Mouse (Mus musculus) heart, postnatal 0 days (tissue): ENCODE results near the gene F7. TPM values are rescaled to one million over a fixed set of nuclear protein-coding genes. Genes with fewer than 3 reads are reported as not detected.

Experiments used
- ATAC-seq: fragments of 200-750 bp; cut with Nextera tagmentation; 2 replicates; pipeline ENCODE4 v1.8.0; 2017; ENCODE audit warnings: low read depth, moderate number of reproducible peaks, moderate library complexity; ENCODE audit not compliant: insufficient read depth
- DNase-seq: peaks from one replicate; pipeline ENCODE4 v3.0.0-alpha.2; 2016; ENCODE audit warnings: low spot score
- H3K27ac ChIP-seq: fragments of 300-500 bp; sonication (generic); 2 replicates; pipeline ENCODE4 v1.5.1; 2014; ENCODE audit warnings: low read depth, mild to moderate bottlenecking
- H3K27me3 ChIP-seq: fragments of 300-500 bp; sonication (generic); 2 replicates; pipeline ENCODE4 v1.6.1; 2014; ENCODE audit warnings: low read length, mixed read lengths; ENCODE audit not compliant: control insufficient read depth, insufficient read depth
- H3K36me3 ChIP-seq: fragments of 300-500 bp; sonication (generic); replicated peaks from 2 replicates; pipeline ENCODE4 v1.6.1; 2014; ENCODE audit warnings: low read length, mixed read lengths; ENCODE audit not compliant: control insufficient read depth, insufficient read depth
- H3K4me1 ChIP-seq: fragments of 300-500 bp; sonication (generic); 2 replicates; pipeline ENCODE4 v1.6.1; 2014; ENCODE audit warnings: antibody characterized with exemption; ENCODE audit not compliant: control insufficient read depth, insufficient read depth
- H3K4me2 ChIP-seq: fragments of 300-500 bp; sonication (generic); 2 replicates; pipeline ENCODE4 v1.6.1; 2014; ENCODE audit warnings: low read depth, mild to moderate bottlenecking, low read length, moderate library complexity
- H3K4me3 ChIP-seq: fragments of 300-500 bp; sonication (generic); 2 replicates; pipeline ENCODE4 v1.5.1; 2014; ENCODE audit warnings: low read depth, low read length
- H3K9ac ChIP-seq: fragments of 300-500 bp; sonication (generic); replicated peaks from 2 replicates; pipeline ENCODE4 v1.6.1; 2014; ENCODE audit warnings: low read depth, low read length, mixed read lengths
- H3K9me3 ChIP-seq: fragments of 300-500 bp; sonication (generic); replicated peaks from 2 replicates; pipeline ENCODE4 v1.6.1; 2016; ENCODE audit warnings: low read length; ENCODE audit not compliant: control insufficient read depth
- CTCF ChIP-seq: IDR thresholded peaks from 2 replicates; pipeline ENCODE4 v1.5.1; 2016; ENCODE audit warnings: antibody characterized with exemption, control low read depth, low read depth
- EP300 ChIP-seq: IDR thresholded peaks from 2 replicates; pipeline ENCODE4 v1.6.1; 2016; ENCODE audit warnings: antibody characterized with exemption, low read depth
- WGBS: fragments of 180-500 bp; shearing (Covaris S2); extraction: QIAGEN DNeasy Blood & Tissue Kit; methylation state at CpG from one replicate; pipeline ENCODE4 v1.1.7; 2014; 5-methylcytosine and 5-hydroxymethylcytosine counted together
- polyA plus RNA-seq: library from polyadenylated mRNA; unstranded; fragments of >200 nt; fragmentation: Nextera tagmentation; extraction: Ambion mirVana; gene quantifications from 2 replicates; pipeline ENCODE4 v1.2.1, GENCODE M21; 2015
- total RNA-seq: library from RNA; depleted of rRNA; stranded (reverse); fragments of >200 nt; gene quantifications from 2 replicates; pipeline ENCODE4 v1.2.3, GENCODE M21; 2014; ENCODE audit warnings: low replicate concordance

F7 gene
- total and polyA plus RNA-seq, 2 experiments from 2014 or later = not detected

DNA sequence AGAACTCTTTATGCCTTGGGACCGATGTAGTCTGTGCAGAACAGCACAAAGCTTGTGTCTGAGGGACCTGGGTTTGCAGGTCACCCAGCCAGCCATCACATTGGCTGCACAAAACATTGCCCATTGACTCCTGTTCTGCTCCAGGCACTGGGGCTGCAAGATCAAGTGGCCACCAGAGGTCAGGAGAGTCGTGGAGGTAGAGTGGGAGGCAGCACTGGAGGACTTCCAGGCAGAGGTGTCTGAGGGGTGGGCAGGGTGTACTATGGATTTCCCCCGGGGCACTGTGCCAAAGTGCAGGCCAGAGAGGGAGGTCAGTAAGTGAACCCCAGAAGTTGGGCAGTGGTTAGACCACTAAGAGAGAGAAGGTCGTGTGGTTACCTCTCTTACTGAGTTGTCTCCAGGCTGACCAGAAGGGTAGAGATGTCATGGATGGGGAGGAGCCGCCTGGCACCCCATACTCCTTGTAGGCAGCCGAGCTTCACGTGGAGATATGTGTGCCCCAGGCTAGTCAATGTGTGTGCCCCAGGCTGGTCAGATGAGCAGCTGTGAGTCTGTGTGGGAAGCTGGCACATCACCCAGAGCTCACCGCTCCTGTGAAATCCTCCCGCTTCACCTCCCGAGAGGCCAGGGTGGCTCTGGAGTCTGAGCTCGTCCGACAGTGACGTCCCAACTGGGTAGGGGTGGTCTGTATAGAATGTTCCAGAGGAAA lies 37.0 kb upstream of the F7 start:
- Histone ChIP-seq H3K9ac (no peak overlapping the region), H3K4me3 (no peak overlapping the region), H3K4me2 (no peak overlapping the region), H3K27me3 (no peaks in the 10 kb centered on the region), H3K36me3 (no peaks in the 10 kb centered on the region), H3K9me3 (no peaks in the 10 kb centered on the region), H3K27ac (no peak overlapping the region), H3K4me1 (0 out of 2 replicates have a peak, but pooled peaks cover 5% of the 10 kb centered on the region)
- DNase-seq (no peak), ATAC-seq (no peak)
- WGBS = 71% methylated on average over 13 of the region's 13 CpGs
- TF ChIP-seq EP300 = no peak
- TF ChIP-seq CTCF = peak; percentile 43

GRCm38 (mm10) chr8:12991411-12991810 lies 34.4 kb upstream of the F7 start:
- ATAC-seq (no peak), DNase-seq (no peak)
- H3K4me1 ChIP-seq = 0 out of 2 replicates have a peak, but pooled peaks cover 5% of the 10 kb centered on the region
- H3K27ac ChIP-seq = no peak overlapping the region
- no peaks in the 10 kb centered on the region for H3K27me3 ChIP-seq
- no peak overlapping the region for H3K9ac ChIP-seq
- TF ChIP-seq CTCF = no peak
- no peaks in the 10 kb centered on the region for H3K9me3 ChIP-seq
- no peaks in the 10 kb centered on the region for H3K36me3 ChIP-seq
- no peak overlapping the region for H3K4me2 ChIP-seq
- no peak overlapping the region for H3K4me3 ChIP-seq
- 80% methylated on average over 10 of the region's 10 CpGs for WGBS

DNA sequence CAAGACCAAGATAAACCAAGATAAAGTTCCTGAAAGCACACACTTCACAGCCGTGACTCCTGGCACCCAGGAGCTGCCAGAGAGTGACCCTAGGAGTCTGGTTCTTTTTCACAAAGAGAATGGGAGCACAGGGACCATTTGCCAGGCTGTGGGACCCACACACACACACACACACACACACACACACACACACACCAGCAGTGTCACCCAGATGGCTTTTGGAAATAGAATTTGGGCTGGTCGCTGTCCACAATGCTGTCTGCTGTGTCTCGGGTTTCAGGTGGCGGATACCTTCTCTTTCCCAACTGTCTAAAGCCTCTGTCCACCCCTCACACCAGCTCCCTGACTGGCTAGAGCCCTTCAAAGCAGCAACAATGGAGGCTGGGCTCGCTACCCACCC lies 31.4 kb upstream of the F7 start:
- Histone ChIP-seq H3K4me1 (no peaks in the 10 kb centered on the region), H3K9ac (no peak overlapping the region), H3K36me3 (no peaks in the 10 kb centered on the region), H3K27me3 (no peaks in the 10 kb centered on the region), H3K27ac (no peak overlapping the region), H3K4me3 (no peak overlapping the region), H3K4me2 (no peak overlapping the region), H3K9me3 (no peaks in the 10 kb centered on the region)
- no peak for DNase-seq
- TF ChIP-seq CTCF (no peak), EP300 (no peak)
- ATAC-seq = no peak
- 79% methylated on average over 5 of the region's 5 CpGs for WGBS

DNA sequence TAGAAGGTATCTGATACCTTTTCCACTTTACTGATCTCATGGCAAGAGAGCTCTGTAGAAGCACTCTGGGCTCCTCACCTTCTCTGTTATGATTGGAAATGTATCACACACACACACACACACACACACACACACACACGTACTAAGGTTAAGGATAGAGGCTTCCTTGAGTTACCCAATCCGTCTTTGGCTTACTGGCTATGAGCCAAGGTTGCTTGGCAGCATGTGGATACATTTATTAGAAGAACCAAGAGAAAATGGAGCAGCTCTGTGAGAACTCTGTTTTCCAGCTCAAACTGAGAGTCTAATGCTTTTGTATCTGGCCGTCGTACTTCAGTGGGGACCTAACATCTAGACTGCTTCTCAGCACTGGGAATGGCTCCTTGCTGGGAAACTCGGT lies 30.4 kb upstream of the F7 start:
- WGBS = 66% methylated on average over 5 of the region's 5 CpGs
- TF ChIP-seq CTCF (no peak), EP300 (no peak)
- no peak for ATAC-seq

DNA sequence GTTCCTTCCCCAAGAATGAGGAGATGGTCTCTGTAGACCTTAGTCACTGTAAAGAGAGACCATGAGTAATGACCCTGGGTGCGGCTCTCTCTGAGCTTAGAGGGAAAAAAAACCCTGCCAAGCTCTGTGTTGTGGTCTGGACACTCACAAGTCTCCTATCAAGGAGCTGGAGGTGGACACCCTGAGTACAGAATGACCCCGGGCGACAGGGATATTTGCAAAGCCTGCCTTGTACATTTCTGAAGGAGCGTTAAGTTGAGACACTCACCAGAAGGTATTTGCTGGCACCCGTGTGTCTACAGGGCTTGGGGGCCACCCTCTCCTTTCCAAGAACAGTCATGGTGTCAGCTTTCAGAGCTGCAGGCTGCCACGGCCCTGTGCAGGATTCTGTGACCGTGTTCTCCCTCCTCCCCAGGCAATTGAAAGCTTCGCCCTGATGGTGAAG lies 29.0 kb upstream of the F7 start:
- 36% methylated on average over 8 of the region's 8 CpGs for WGBS
- H3K36me3 ChIP-seq = no peaks in the 10 kb centered on the region
- no peaks in the 10 kb centered on the region for H3K27me3 ChIP-seq
- no peak overlapping the region for H3K4me2 ChIP-seq
- no peaks in the 10 kb centered on the region for H3K4me1 ChIP-seq
- ATAC-seq (peak; percentile 42; the same call in 1 of the 2 replicates), DNase-seq (peak; percentile 43)
- TF ChIP-seq EP300 = no peak
- TF ChIP-seq CTCF = no peak
- no peaks in the 10 kb centered on the region for H3K9me3 ChIP-seq
- no peak overlapping the region for H3K9ac ChIP-seq
- H3K27ac ChIP-seq = peak overlapping the region; percentile 23; the same call in 1 of the 2 replicates
- no peak overlapping the region for H3K4me3 ChIP-seq

More for the DNA sequence above, 30.4 kb upstream of the F7 start:
- DNase-seq = no peak
- no peak overlapping the region for H3K27ac ChIP-seq
- no peak overlapping the region for H3K9ac ChIP-seq
- H3K27me3 ChIP-seq = no peaks in the 10 kb centered on the region
- H3K4me2 ChIP-seq = no peak overlapping the region
- H3K36me3 ChIP-seq = no peaks in the 10 kb centered on the region
- H3K9me3 ChIP-seq = no peaks in the 10 kb centered on the region
- no peak overlapping the region for H3K4me3 ChIP-seq
- H3K4me1 ChIP-seq = no peaks in the 10 kb centered on the region

DNA sequence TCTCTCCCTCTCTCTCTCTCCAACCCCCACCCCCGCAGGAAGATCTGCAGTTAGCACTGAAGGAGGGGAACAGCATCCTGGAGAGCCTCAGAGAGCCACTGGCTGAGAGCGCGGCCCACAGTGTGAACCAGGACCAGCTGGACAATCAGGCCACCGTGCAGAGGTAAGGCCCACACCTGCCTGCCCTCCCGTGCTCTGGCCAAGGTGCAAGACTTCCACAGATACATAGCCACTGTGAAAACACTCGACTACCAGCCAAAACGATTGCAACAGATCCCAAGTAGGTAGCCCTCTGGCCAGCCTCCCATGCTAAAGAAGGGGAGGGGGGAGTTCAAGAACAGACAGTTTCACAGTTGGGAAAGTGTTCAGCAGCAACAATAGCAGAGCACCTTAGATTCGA lies 27.5 kb upstream of the F7 start:
- ATAC-seq (no peak), DNase-seq (no peak)
- H3K36me3 ChIP-seq = no peaks in the 10 kb centered on the region
- H3K4me3 ChIP-seq = no peak overlapping the region
- H3K27me3 ChIP-seq = no peaks in the 10 kb centered on the region
- no peak for TF ChIP-seq EP300
- no peak for TF ChIP-seq CTCF
- WGBS = 59% methylated on average over 8 of the region's 8 CpGs
- H3K9me3 ChIP-seq = no peaks in the 10 kb centered on the region
- H3K27ac ChIP-seq = no peak overlapping the region
- no peak overlapping the region for H3K4me2 ChIP-seq
- no peaks in the 10 kb centered on the region for H3K4me1 ChIP-seq
- H3K9ac ChIP-seq = no peak overlapping the region
